Mouse (Mus musculus): ENCODE measurements around the gene Atp2b1.

The Atp2b1 gene

GRCm38 (mm10) chr10:98951286-98952270 is 37.4 kb downstream of the Atp2b1 start:
- ChIA-PET CTCF (no interaction called here), POLR2A (interaction anchor here in 2 of 4 experiments (0.6 to 1.0 kb wide), 3 partner anchors 10 to 310 kb away, joined by 3 read pairs; no protein-coding TSS in a partner anchor)

- POLR2A ChIA-PET = no interaction called here
- CTCF ChIA-PET = no interaction called here
Observed at GRCm38 (mm10) chr10:98954230-98954993, 40.2 kb downstream of the Atp2b1 start.

GRCm38 (mm10) chr10:98956124-98956523 is 41.9 kb downstream of the Atp2b1 start:
- POLR2A ChIA-PET = interaction anchor here in 1 of 4 experiments (1.2 kb wide), 1 partner anchor 45 kb away, joined by 3 read pairs; no protein-coding TSS in a partner anchor
- CTCF ChIA-PET = no interaction called here

- ChIA-PET CTCF (interaction anchor here in 1 of 4 experiments (0.6 kb wide), 1 partner anchor 1209 kb away, joined by 3 read pairs; no protein-coding TSS in a partner anchor), POLR2A (interaction anchor here in 2 of 4 experiments (0.5 to 1.5 kb wide), 3 partner anchors 11 to 44 kb away, joined by 3 to 6 read pairs (median 4); no protein-coding TSS in a partner anchor)
Observed at GRCm38 (mm10) chr10:98958752-98959151, 44.5 kb downstream of the Atp2b1 start.

- ChIA-PET CTCF (no interaction called here), POLR2A (interaction anchor here in 1 of 4 experiments (1.5 kb wide), 1 partner anchor 13 kb away, joined by 4 read pairs; no protein-coding TSS in a partner anchor)
Observed at GRCm38 (mm10) chr10:98959385-98959784, 45.2 kb downstream of the Atp2b1 start.

- ChIA-PET POLR2A (interaction anchor here in 1 of 4 experiments (1.0 kb wide), 1 partner anchor 14 kb away, joined by 5 read pairs; no protein-coding TSS in a partner anchor), CTCF (no interaction called here)
Observed at GRCm38 (mm10) chr10:98960911-98961310, 46.7 kb downstream of the Atp2b1 start.

GRCm38 (mm10) chr10:98962092-98962491 is 47.9 kb downstream of the Atp2b1 start:
- ChIA-PET POLR2A (no interaction called here), CTCF (no interaction called here)

GRCm38 (mm10) chr10:98966407-98967215 is 52.4 kb downstream of the Atp2b1 start:
- ChIA-PET CTCF (interaction anchor here in 1 of 4 experiments (0.6 kb wide), 1 partner anchor 10 kb away, joined by 3 read pairs; no protein-coding TSS in a partner anchor), POLR2A (interaction anchor here in 2 of 4 experiments (0.7 to 1.1 kb wide), 3 partner anchors 15 to 311 kb away, joined by 3 to 5 read pairs (median 4); no protein-coding TSS in a partner anchor)

GRCm38 (mm10) chr10:98967240-98967891 is 53.2 kb downstream of the Atp2b1 start:
- CTCF ChIA-PET = interaction anchor here in 1 of 4 experiments (0.6 kb wide), 1 partner anchor 9 kb away, joined by 3 read pairs; no protein-coding TSS in a partner anchor
- POLR2A ChIA-PET = interaction anchor here in 2 of 4 experiments (0.7 to 1.1 kb wide), 2 partner anchors 16 to 311 kb away, joined by 3 to 5 read pairs; no protein-coding TSS in a partner anchor

GRCm38 (mm10) chr10:98970917-98971316 is 56.7 kb downstream of the Atp2b1 start:
- POLR2A ChIA-PET = no interaction called here

GRCm38 (mm10) chr10:98972359-98972758 is 58.2 kb downstream of the Atp2b1 start:
- POLR2A ChIA-PET = interaction anchor here in 1 of 4 experiments (1.3 kb wide), 1 partner anchor 13 kb away, joined by 4 read pairs; no protein-coding TSS in a partner anchor

More at GRCm38 (mm10) chr10:98970917-98971316, 56.7 kb downstream of the Atp2b1 start:
- CTCF ChIA-PET = no interaction called here

GRCm38 (mm10) chr10:98972912-98973605 is 58.9 kb downstream of the Atp2b1 start:
- ChIA-PET POLR2A (interaction anchor here in 1 of 4 experiments (1.3 kb wide), 1 partner anchor 14 kb away, joined by 4 read pairs; no protein-coding TSS in a partner anchor), CTCF (interaction anchor here in 1 of 4 experiments (0.6 kb wide), 1 partner anchor 52 kb away, joined by 4 read pairs; no protein-coding TSS in a partner anchor)

More at GRCm38 (mm10) chr10:98972359-98972758, 58.2 kb downstream of the Atp2b1 start:
- CTCF ChIA-PET = no interaction called here

GRCm38 (mm10) chr10:98974645-98975044 is 60.4 kb downstream of the Atp2b1 start:
- ChIA-PET POLR2A (no interaction called here), CTCF (no interaction called here)

- ChIA-PET CTCF (no interaction called here), POLR2A (no interaction called here)
Observed at GRCm38 (mm10) chr10:98975611-98976010, 61.4 kb downstream of the Atp2b1 start.

GRCm38 (mm10) chr10:98976877-98977494 is 62.8 kb downstream of the Atp2b1 start:
- CTCF ChIA-PET = no interaction called here
- POLR2A ChIA-PET = interaction anchor here in 1 of 4 experiments (0.7 to 1.2 kb wide), 3 partner anchors 9 to 14 kb away, joined by 3 to 4 read pairs (median 4); no protein-coding TSS in a partner anchor

GRCm38 (mm10) chr10:98978766-98979165 is 64.6 kb downstream of the Atp2b1 start:
- POLR2A ChIA-PET = no interaction called here
- CTCF ChIA-PET = no interaction called here

- ChIA-PET CTCF (no interaction called here), POLR2A (no interaction called here)
Observed at GRCm38 (mm10) chr10:98979296-98979695, 65.1 kb downstream of the Atp2b1 start.
